Mouse (Mus musculus) stomach, embryonic 14.5 days (tissue): ENCODE measurements at regions not wholly inside any gene's neighbourhood (a gene's known extent, or its start where the extent isn't known, plus 50 kb on each side); places are given as distances from the start of the nearest gene placed in this dataset.

Source experiments
- ATAC-seq: fragments of 200-750 bp; cut with Nextera tagmentation; 2 replicates; pipeline ENCODE4 v1.8.0; 2017; ENCODE audit warnings: low read depth, moderate TSS enrichment; ENCODE audit not compliant: insufficient number of reproducible peaks, insufficient read depth, low FRiP score
- H3K27ac ChIP-seq: fragments of 300-500 bp; sonication (generic); 2 replicates; pipeline ENCODE4 v1.5.1; 2014; ENCODE audit warnings: mild to moderate bottlenecking, low read length, moderate library complexity, mixed read lengths
- H3K27me3 ChIP-seq: fragments of 300-500 bp; sonication (generic); 2 replicates; pipeline ENCODE4 v1.6.1; 2014; ENCODE audit warnings: low read length, control low read depth, mixed read lengths; ENCODE audit not compliant: control insufficient read depth, insufficient read depth
- H3K36me3 ChIP-seq: fragments of 300-500 bp; sonication (generic); 2 replicates; pipeline ENCODE4 v1.6.1; 2014; ENCODE audit warnings: mild to moderate bottlenecking, control low read depth, low read length, moderate library complexity, mixed read lengths; ENCODE audit not compliant: control insufficient read depth, insufficient read depth
- H3K4me1 ChIP-seq: fragments of 300-500 bp; sonication (generic); 2 replicates; pipeline ENCODE4 v1.6.1; 2014; ENCODE audit warnings: low read length, control low read depth, mixed read lengths; ENCODE audit not compliant: control insufficient read depth, insufficient read depth
- H3K4me2 ChIP-seq: fragments of 300-500 bp; sonication (generic); replicated peaks from 2 replicates; pipeline ENCODE4 v1.6.1; 2014; ENCODE audit warnings: low read depth, low read length, control low read depth
- H3K4me3 ChIP-seq: fragments of 300-500 bp; sonication (generic); 2 replicates; pipeline ENCODE4 v1.5.1; 2014; ENCODE audit warnings: low read depth, low read length, control low read depth
- H3K9ac ChIP-seq: fragments of 300-500 bp; sonication (generic); replicated peaks from 2 replicates; pipeline ENCODE4 v1.6.1; 2014; ENCODE audit warnings: low read depth, mild to moderate bottlenecking, control low read depth, low read length, moderate library complexity, mixed read lengths
- H3K9me3 ChIP-seq: fragments of 300-500 bp; sonication (generic); 2 replicates; pipeline ENCODE4 v1.6.1; 2016; ENCODE audit warnings: low read depth, low read length, control low read depth; ENCODE audit not compliant: control insufficient read depth
- WGBS: fragments of 180-500 bp; shearing (Covaris S2); extraction: QIAGEN DNeasy Blood & Tissue Kit; methylation state at CpG from one replicate; pipeline ENCODE4 v1.1.7; 2014; 5-methylcytosine and 5-hydroxymethylcytosine counted together

GRCm38 (mm10) chr4:9218380-9218779 is 979.5 kb upstream of the Car8 start:
- no peaks in the 10 kb centered on the region for H3K36me3 ChIP-seq
- no peaks in the 10 kb centered on the region for H3K4me1 ChIP-seq
- no peak overlapping the region for H3K9ac ChIP-seq
- ATAC-seq: no peak
- no peaks in the 10 kb centered on the region for H3K27me3 ChIP-seq
- no peak overlapping the region for H3K4me2 ChIP-seq
- 89% methylated on average over 5 of the region's 5 CpGs for WGBS
- no peak overlapping the region for H3K4me3 ChIP-seq
- no peaks in the 10 kb centered on the region for H3K9me3 ChIP-seq
- H3K27ac ChIP-seq: no peak overlapping the region

GRCm38 (mm10) chr4:9208606-9209005 is 969.8 kb upstream of the Car8 start:
- Histone ChIP-seq H3K9me3 (no peaks in the 10 kb centered on the region), H3K4me2 (no peak overlapping the region), H3K4me1 (no peaks in the 10 kb centered on the region), H3K4me3 (no peak overlapping the region), H3K27ac (no peak overlapping the region), H3K36me3 (no peaks in the 10 kb centered on the region), H3K27me3 (no peaks in the 10 kb centered on the region), H3K9ac (no peak overlapping the region)
- no peak for ATAC-seq
- WGBS: 73% methylated on average over 2 of the region's 2 CpGs

- no peak overlapping the region for H3K4me2 ChIP-seq
- no peak for ATAC-seq
Observed at GRCm38 (mm10) chr4:9200012-9200411, 961.2 kb upstream of the Car8 start.

GRCm38 (mm10) chr4:9196435-9196834 is 957.6 kb upstream of the Car8 start:
- H3K9me3 ChIP-seq: no peaks in the 10 kb centered on the region
- H3K4me1 ChIP-seq: no peaks in the 10 kb centered on the region
- no peaks in the 10 kb centered on the region for H3K36me3 ChIP-seq
- no peak overlapping the region for H3K9ac ChIP-seq
- ATAC-seq: no peak
- H3K4me3 ChIP-seq: no peak overlapping the region
- no peak overlapping the region for H3K27ac ChIP-seq
- H3K27me3 ChIP-seq: no peaks in the 10 kb centered on the region
- no peak overlapping the region for H3K4me2 ChIP-seq
- 58% methylated on average over 4 of the region's 4 CpGs for WGBS

More at GRCm38 (mm10) chr4:9200012-9200411, 961.2 kb upstream of the Car8 start:
- Histone ChIP-seq H3K27ac (no peak overlapping the region), H3K9me3 (no peaks in the 10 kb centered on the region), H3K27me3 (no peaks in the 10 kb centered on the region), H3K4me1 (no peaks in the 10 kb centered on the region), H3K9ac (no peak overlapping the region), H3K36me3 (no peaks in the 10 kb centered on the region), H3K4me3 (no peak overlapping the region)
- WGBS: 74% methylated on average over 2 of the region's 2 CpGs

- Histone ChIP-seq H3K4me1 (no peaks in the 10 kb centered on the region), H3K27me3 (no peaks in the 10 kb centered on the region), H3K9ac (no peak overlapping the region), H3K9me3 (no peaks in the 10 kb centered on the region), H3K4me3 (no peak overlapping the region), H3K27ac (no peak overlapping the region), H3K4me2 (no peak overlapping the region), H3K36me3 (no peaks in the 10 kb centered on the region)
- 62% methylated on average over 6 of the region's 6 CpGs for WGBS
- no peak for ATAC-seq
Observed at GRCm38 (mm10) chr4:9193121-9193520, 954.3 kb upstream of the Car8 start.

- no peak overlapping the region for H3K9ac ChIP-seq
- 13% methylated on average over 14 of the region's 14 CpGs for WGBS
- H3K4me1 ChIP-seq: peaks cover 11% of the 10 kb centered on the region; the same call in 1 of the 2 replicates
- H3K4me2 ChIP-seq: peak overlapping the region; percentile 47
- no peak overlapping the region for H3K4me3 ChIP-seq
- no peaks in the 10 kb centered on the region for H3K36me3 ChIP-seq
- H3K27me3 ChIP-seq: no peaks in the 10 kb centered on the region
- 0 out of 2 replicates have a peak, but pooled peaks have one; percentile 35 for ATAC-seq
- peak overlapping the region; percentile 36; the same call in 1 of the 2 replicates for H3K27ac ChIP-seq
- H3K9me3 ChIP-seq: no peaks in the 10 kb centered on the region
Observed at GRCm38 (mm10) chr4:9185156-9185875, 946.5 kb upstream of the Car8 start.

- Histone ChIP-seq H3K4me1 (peaks cover 11% of the 10 kb centered on the region; the same call in 1 of the 2 replicates), H3K4me2 (peak overlapping the region; percentile 47), H3K9me3 (no peaks in the 10 kb centered on the region), H3K36me3 (no peaks in the 10 kb centered on the region), H3K27ac (peak overlapping the region; percentile 36; the same call in 1 of the 2 replicates), H3K27me3 (no peaks in the 10 kb centered on the region), H3K4me3 (peak overlapping the region; percentile 4; the same call in 1 of the 2 replicates), H3K9ac (no peak overlapping the region)
- ATAC-seq: peak; percentile 76
- 3% methylated on average over 12 of the region's 12 CpGs for WGBS
Observed at GRCm38 (mm10) chr4:9184451-9185121, 945.7 kb upstream of the Car8 start.

- H3K9ac ChIP-seq: no peak overlapping the region
- no peaks in the 10 kb centered on the region for H3K36me3 ChIP-seq
- H3K4me2 ChIP-seq: no peak overlapping the region
- H3K27me3 ChIP-seq: no peaks in the 10 kb centered on the region
- H3K9me3 ChIP-seq: no peaks in the 10 kb centered on the region
- no peaks in the 10 kb centered on the region for H3K4me1 ChIP-seq
- 81% methylated on average over 1 of the region's 1 CpGs for WGBS
- ATAC-seq: no peak
- no peak overlapping the region for H3K4me3 ChIP-seq
- no peak overlapping the region for H3K27ac ChIP-seq
Observed at GRCm38 (mm10) chr4:9174365-9174764, 935.5 kb upstream of the Car8 start.
